8 mouse cellular contexts compared by ENCODE assay signal in genomic region chr3:123092913-123093639, GRCm38 (mm10). TPM values are rescaled to one million over a fixed set of nuclear protein-coding genes. Genes with fewer than 3 reads are reported as not detected.
DNase-seq lines count a peak whose midpoint lies in the region; ATAC-seq and TF ChIP-seq lines count a peak whose summit lies in the region.

No protein-coding gene starts in this region.

- no peaks in the 10 kb centered on the region for H3K9me3 ChIP-seq in lung, embryonic 15.5 days
- H3K9me3 ChIP-seq in hindbrain, embryonic 12.5 days (replicated peaks) = no peaks in the 10 kb centered on the region
- H3K9me3 ChIP-seq in limb, embryonic 14.5 days (ENCODE audit: control insufficient read depth, low read length) = no peaks in the 10 kb centered on the region
- H3K9me3 ChIP-seq in stomach, embryonic 14.5 days (ENCODE audit: control insufficient read depth, low read depth, low read length) = no peaks in the 10 kb centered on the region

- H3K4me3 ChIP-seq in lung, embryonic 15.5 days = no peak overlapping the region; the same call in 1 of the 2 replicates
- H3K4me3 ChIP-seq in lung, adult 2 months (replicated peaks; ENCODE audit: extremely low read depth, low read depth, low read length) = no peak overlapping the region
- H3K4me3 ChIP-seq in hindbrain, embryonic 12.5 days = no peak overlapping the region
- 0 out of 2 replicates have a peak overlapping the region, but pooled peaks have one; percentile 5 for H3K4me3 ChIP-seq in limb, embryonic 14.5 days (replicated peaks; ENCODE audit: low read length)
- no peak overlapping the region for H3K4me3 ChIP-seq in stomach, embryonic 14.5 days (ENCODE audit: low read depth, low read length)

- TF ChIP-seq CTCF in lung, adult 2 months (IDR thresholded peaks at IDR 0.05; ENCODE audit: insufficient read depth, low read length) = no peak

- H3K4me1 ChIP-seq in lung, embryonic 15.5 days = peaks cover 25% of the 10 kb centered on the region
- peaks cover 15% of the 10 kb centered on the region for H3K4me1 ChIP-seq in lung, adult 2 months (ENCODE audit: control insufficient read depth, insufficient read depth, low read length)
- peaks cover 3% of the 10 kb centered on the region; the same call in 1 of the 2 replicates for H3K4me1 ChIP-seq in hindbrain, embryonic 12.5 days
- H3K4me1 ChIP-seq in limb, embryonic 14.5 days (ENCODE audit: control insufficient read depth, insufficient read depth, low read length) = peaks cover 13% of the 10 kb centered on the region
- no peaks in the 10 kb centered on the region for H3K4me1 ChIP-seq in stomach, embryonic 14.5 days (ENCODE audit: control insufficient read depth, insufficient read depth, low read length)

- peak overlapping the region; percentile 41 for H3K4me2 ChIP-seq in lung, embryonic 15.5 days
- H3K4me2 ChIP-seq in hindbrain, embryonic 12.5 days (replicated peaks) = no peak overlapping the region
- H3K4me2 ChIP-seq in limb, embryonic 14.5 days (replicated peaks; ENCODE audit: low read depth, low read length, severe bottlenecking) = peak overlapping the region; percentile 37
- H3K4me2 ChIP-seq in stomach, embryonic 14.5 days (replicated peaks; ENCODE audit: low read depth, low read length) = peak overlapping the region; percentile 25; the same call in 1 of the 2 replicates

- H3K27me3 ChIP-seq in lung, embryonic 15.5 days = no peaks in the 10 kb centered on the region
- H3K27me3 ChIP-seq in hindbrain, embryonic 12.5 days = no peaks in the 10 kb centered on the region
- H3K27me3 ChIP-seq in limb, embryonic 14.5 days (ENCODE audit: control insufficient read depth, insufficient read depth, low read length) = no peaks in the 10 kb centered on the region
- H3K27me3 ChIP-seq in stomach, embryonic 14.5 days (ENCODE audit: control insufficient read depth, insufficient read depth, low read length) = no peaks in the 10 kb centered on the region

- no peak for DNase-seq in lung, adult 2 months
- peak; percentile 48 for DNase-seq in limb, embryonic 14.5 days (ENCODE audit: low spot score)
- DNase-seq in right cerebral cortex, adult 2 months (ENCODE audit: low spot score in 2 of 2) = no peak
- DNase-seq in cerebellum, adult 8-10 months = no peak

- peak overlapping the region; percentile 81 for H3K27ac ChIP-seq in lung, embryonic 15.5 days
- no peak overlapping the region for H3K27ac ChIP-seq in hindbrain, embryonic 12.5 days
- H3K27ac ChIP-seq in limb, embryonic 14.5 days (replicated peaks; ENCODE audit: low read depth, low read length) = peak overlapping the region; percentile 43; the same call in 1 of the 2 replicates
- peak overlapping the region; percentile 71; the same call in 1 of the 2 replicates for H3K27ac ChIP-seq in stomach, embryonic 14.5 days (ENCODE audit: low read length)

- TF ChIP-seq POLR2A in lung, adult 2 months (IDR thresholded peaks at IDR 0.05; ENCODE audit: borderline replicate concordance, extremely low read depth, low read depth, low read length) = no peak
- no peak for TF ChIP-seq POLR2A in limb, embryonic 14.5 days (IDR thresholded peaks at IDR 0.05; ENCODE audit: borderline replicate concordance, extremely low read depth, insufficient read depth, insufficient read length)

- H3K9ac ChIP-seq in lung, embryonic 15.5 days = no peak overlapping the region
- H3K9ac ChIP-seq in hindbrain, embryonic 12.5 days = no peak overlapping the region
- no peak overlapping the region for H3K9ac ChIP-seq in limb, embryonic 14.5 days (ENCODE audit: low read depth, low read length, severe bottlenecking)
- no peak overlapping the region for H3K9ac ChIP-seq in stomach, embryonic 14.5 days (replicated peaks; ENCODE audit: low read depth, low read length)

- 23% methylated on average over 12 of the region's 12 CpGs for WGBS in lung, embryonic 15.5 days
- WGBS in lung, adult 2 months = 37% methylated on average over 12 of the region's 12 CpGs
- WGBS in hindbrain, embryonic 12.5 days = 58% methylated on average over 12 of the region's 12 CpGs
- 33% methylated on average over 11 of the region's 12 CpGs for WGBS in limb, embryonic 14.5 days
- 40% methylated on average over 12 of the region's 12 CpGs for WGBS in stomach, embryonic 14.5 days

- no peaks in the 10 kb centered on the region for H3K36me3 ChIP-seq in lung, embryonic 15.5 days
- no peaks in the 10 kb centered on the region for H3K36me3 ChIP-seq in hindbrain, embryonic 12.5 days
- H3K36me3 ChIP-seq in limb, embryonic 14.5 days (ENCODE audit: control insufficient read depth, insufficient read depth, low read length) = no peaks in the 10 kb centered on the region
- H3K36me3 ChIP-seq in stomach, embryonic 14.5 days (ENCODE audit: control insufficient read depth, insufficient read depth, low read length) = no peaks in the 10 kb centered on the region

- peak; percentile 67; the same call in 1 of the 2 replicates for ATAC-seq in lung, embryonic 15.5 days (ENCODE audit: borderline replicate concordance, extremely low read depth, low FRiP score, low TSS enrichment)
- ATAC-seq in hindbrain, embryonic 12.5 days (ENCODE audit: low FRiP score) = 0 out of 2 replicates have a peak, but pooled peaks have one; percentile 32
- ATAC-seq in limb, embryonic 14.5 days (ENCODE audit: low FRiP score, low read depth) = peak; percentile 46; the same call in 1 of the 2 replicates
- peak; percentile 85 for ATAC-seq in stomach, embryonic 14.5 days (ENCODE audit: insufficient number of reproducible peaks, insufficient read depth, low FRiP score, low read depth)
- ATAC-seq in inflammation-experienced regulatory T-cells, adult 6 months = no peak

RNA-seq across cellular contexts. Expression of gene Myoz2, which starts 58.3 kb away (rescaled TPM):
- 5.4 and 6.0 TPM in 2 replicates for polyA plus RNA-seq in lung, embryonic 15.5 days (2015; fragmentation: Nextera tagmentation; extraction: Ambion mirVana)
- polyA plus RNA-seq in lung, adult 2 months (2012; rRNA removed) = 4.3 and 11.6 TPM in 2 replicates
- 0.36 and 3.5 TPM in 2 replicates for polyA plus RNA-seq in hindbrain, embryonic 12.5 days (2016; fragmentation: Nextera tagmentation; extraction: Ambion mirVana)
- 13.9 and 20.2 TPM in 2 replicates for polyA plus RNA-seq in limb, embryonic 14.5 days (2012; rRNA removed)
- 20.2 and 34.6 TPM in 2 replicates for polyA plus RNA-seq in limb, embryonic 14.5 days (2014; fragmentation: Nextera tagmentation; extraction: Ambion mirVana)
- polyA plus RNA-seq in stomach, embryonic 14.5 days (2014; fragmentation: Nextera tagmentation; extraction: Ambion mirVana) = 0.17 TPM in 1 of 2 replicates, not detected in the other
- not detected for polyA plus RNA-seq in inflammation-experienced regulatory T-cells, adult 6 months (2017; shearing (Covaris generic))
